Mouse (Mus musculus) small intestine, adult 10 weeks (tissue): Measurements from ENCODE around the gene Cacng3. TPM values are rescaled to one million over a fixed set of nuclear protein-coding genes. Genes with fewer than 3 reads are reported as not detected.

Experiments
- polyA plus RNA-seq: library from polyadenylated mRNA; stranded (reverse); fragments of 350-450 nt; fragmentation: Illumina TruSeq; extraction: RNeasy Lipid Tissue Mini Kit (QIAGEN cat#74804); gene quantifications from one replicate; pipeline ENCODE4 v1.2.3, GENCODE M21; 2014; ENCODE audit warnings: low replicate concordance

The Cacng3 gene
- not detected for polyA plus RNA-seq

DNA sequence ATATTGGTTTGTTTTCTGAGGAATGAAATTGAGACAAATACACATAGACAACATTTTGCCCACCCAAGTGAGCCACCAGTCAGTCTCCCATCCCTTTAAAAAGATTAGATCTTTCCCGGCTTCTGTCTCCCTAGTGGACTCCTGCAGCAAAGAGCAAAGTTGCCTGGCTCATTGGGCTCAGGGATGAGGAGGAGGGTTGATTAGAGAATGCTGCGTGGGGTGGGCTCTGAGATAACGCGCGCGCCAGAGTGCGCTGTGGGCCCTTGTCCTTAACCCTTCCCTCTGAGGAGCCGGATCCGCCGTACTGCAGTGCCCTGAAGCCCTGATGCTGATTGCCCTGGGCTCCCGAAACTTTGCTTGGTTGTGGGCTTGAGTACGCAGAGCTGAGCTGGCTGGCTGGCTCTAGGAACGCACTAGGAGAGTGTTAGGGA, at the start of gene Cacng3:
Gene Cacng3 (plus strand): TSS at position 51 of the 431 bp plus-strand sequence.

